Mouse (Mus musculus) c-Kit-negative CD71-positive TER-119-positive erythroid progenitor cells, embryonic 14.5 days (primary cell): ENCODE measurements at regions not wholly inside any gene's neighbourhood (a gene's known extent, or its start where the extent isn't known, plus 50 kb on each side); places are given as distances from the start of the nearest gene placed in this dataset.

Experiments used
- DNase-seq: peaks from one replicate; pipeline ENCODE4 v3.0.0-alpha.2; 2013; ENCODE audit warnings: low read depth, low spot score

DNA sequence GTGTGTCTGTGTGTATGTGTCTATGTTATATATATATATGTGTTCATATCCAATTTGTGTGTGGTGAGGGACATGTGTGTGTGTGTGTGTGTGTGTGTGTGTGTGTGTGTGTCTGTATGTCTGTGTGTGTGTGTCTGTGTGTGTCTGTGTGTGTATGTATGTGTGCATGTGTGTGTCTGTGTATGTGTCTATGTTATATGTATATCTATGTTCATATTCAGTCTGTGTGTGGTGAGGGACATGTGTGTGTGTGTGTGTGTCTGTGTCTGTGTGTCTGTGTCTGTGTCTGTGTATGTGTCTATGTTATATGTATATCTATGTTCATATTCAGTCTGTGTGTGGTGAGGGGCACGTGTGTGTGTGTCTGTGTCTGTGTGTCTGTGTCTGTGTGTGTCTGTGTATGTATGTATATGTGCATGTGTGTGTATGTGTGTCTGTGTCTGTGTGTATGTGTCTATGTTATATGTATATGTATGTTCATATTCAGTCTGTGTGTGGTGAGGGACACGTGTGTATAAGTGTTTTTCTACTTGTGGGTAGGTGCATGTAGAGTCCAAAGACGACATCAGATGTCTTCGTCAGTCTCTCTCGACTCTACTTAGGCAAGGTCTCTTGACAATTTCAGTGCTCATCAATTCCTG, 370.5 kb upstream of the Slc7a11 start:
- DNase-seq, result no peak

- no peak for DNase-seq
Measured at GRCm38 (mm10) chr3:50815716-50816115, 372.3 kb upstream of the Slc7a11 start.

- no peak for DNase-seq
Measured at GRCm38 (mm10) chr3:50816479-50816878, 373.1 kb upstream of the Slc7a11 start.

- DNase-seq, result no peak
Measured at GRCm38 (mm10) chr3:50817361-50817760, 373.9 kb upstream of the Slc7a11 start.

GRCm38 (mm10) chr3:50820776-50821175, 377.4 kb upstream of the Slc7a11 start:
- DNase-seq, result no peak

GRCm38 (mm10) chr3:50825534-50826423, 382.4 kb upstream of the Slc7a11 start:
- DNase-seq, result no peak

GRCm38 (mm10) chr3:50826424-50826819, 383.0 kb upstream of the Slc7a11 start:
- no peak for DNase-seq

DNA sequence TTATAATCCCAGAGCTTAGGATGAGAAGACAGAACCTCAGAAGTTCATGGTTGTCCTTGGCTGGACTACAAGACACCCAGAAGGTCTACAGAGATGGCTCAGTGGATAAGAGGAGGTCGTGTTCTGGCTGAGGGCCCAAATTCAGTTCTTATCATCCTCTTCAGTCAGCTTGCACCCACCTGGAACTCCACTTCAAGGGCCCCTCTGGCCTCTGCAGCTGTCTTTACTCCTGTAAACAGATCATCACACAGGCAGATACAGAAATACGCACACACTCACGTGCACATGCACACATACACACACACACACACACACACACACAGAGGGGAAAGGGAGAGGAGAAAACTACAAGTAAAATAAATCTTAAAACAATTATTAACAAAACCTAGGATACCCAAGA, 385.8 kb upstream of the Slc7a11 start:
- no peak for DNase-seq

DNA sequence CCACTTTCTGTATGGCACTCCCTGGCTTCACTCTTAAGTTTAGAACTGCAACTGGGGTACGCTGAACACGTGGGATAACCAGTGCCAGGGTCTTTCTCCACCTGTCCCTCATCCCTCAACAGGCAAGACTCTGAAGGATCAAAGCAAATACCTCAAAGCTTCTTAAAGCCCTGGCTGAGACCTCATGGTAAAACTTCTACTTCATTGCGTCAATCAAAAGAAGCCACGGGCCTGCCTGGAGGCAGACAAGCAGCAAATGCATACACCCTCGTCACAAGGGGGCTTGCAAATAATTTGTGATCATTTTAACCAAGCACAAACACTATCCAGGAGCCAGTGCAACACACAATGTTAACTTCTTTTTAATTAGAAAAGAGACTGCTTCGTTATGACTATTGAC, 387.0 kb upstream of the Slc7a11 start:
- DNase-seq, result no peak

GRCm38 (mm10) chr3:50830926-50831325, 387.5 kb upstream of the Slc7a11 start:
- no peak for DNase-seq

GRCm38 (mm10) chr3:50842216-50842615, 382.0 kb upstream of the Noct start:
- no peak for DNase-seq

GRCm38 (mm10) chr3:50844835-50845301, 379.4 kb upstream of the Noct start:
- DNase-seq, result no peak

DNA sequence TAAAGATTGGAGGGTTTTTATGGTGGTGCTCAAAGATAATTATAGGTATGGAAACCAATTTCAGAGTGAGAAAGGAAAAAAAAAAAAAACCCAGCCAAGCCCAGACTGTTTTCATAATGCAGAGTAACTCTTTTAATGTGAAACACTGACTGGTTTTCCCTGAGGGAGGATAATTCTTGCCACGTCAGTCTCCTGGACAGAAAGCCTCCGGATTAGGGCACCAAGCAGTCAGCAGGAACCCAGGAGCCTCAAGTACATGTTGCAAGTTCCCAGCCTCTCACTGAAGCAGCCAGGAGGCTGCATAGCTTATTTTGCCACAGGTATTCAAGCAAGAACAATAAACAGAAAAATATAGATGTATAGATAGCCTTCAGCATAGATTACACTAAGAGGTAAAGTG, 378.9 kb upstream of the Noct start:
- DNase-seq, result no peak

GRCm38 (mm10) chr3:50848528-50848927, 375.7 kb upstream of the Noct start:
- no peak for DNase-seq

DNA sequence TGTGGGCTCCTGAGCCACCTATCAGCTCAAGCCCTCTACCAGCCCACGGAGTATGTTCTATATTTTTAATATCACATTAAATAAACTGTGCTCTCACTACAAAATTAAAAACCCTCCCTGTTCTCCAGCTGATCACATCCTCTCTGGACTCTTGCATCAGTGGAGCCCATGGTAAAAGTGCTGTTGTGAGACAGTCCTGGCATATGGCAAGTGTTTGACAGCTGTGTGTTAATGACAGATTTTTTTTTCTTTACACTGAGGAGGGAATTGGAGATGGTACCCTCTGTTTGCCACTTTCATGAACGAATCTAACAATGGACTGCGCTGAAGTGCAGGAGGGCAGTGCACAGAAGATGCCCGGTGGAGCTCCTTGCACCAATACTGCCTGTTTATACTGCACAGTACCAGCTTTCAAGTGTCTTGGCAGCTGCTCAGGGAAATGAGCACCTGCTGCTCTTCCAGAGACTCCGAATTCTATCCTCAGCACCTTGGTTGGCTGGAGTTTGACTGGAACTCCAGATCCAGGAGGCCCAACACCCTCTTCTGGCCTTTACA, 373.1 kb upstream of the Noct start:
- DNase-seq, result no peak

- no peak for DNase-seq
Measured at GRCm38 (mm10) chr3:50867105-50867504, 357.1 kb upstream of the Noct start.

DNA sequence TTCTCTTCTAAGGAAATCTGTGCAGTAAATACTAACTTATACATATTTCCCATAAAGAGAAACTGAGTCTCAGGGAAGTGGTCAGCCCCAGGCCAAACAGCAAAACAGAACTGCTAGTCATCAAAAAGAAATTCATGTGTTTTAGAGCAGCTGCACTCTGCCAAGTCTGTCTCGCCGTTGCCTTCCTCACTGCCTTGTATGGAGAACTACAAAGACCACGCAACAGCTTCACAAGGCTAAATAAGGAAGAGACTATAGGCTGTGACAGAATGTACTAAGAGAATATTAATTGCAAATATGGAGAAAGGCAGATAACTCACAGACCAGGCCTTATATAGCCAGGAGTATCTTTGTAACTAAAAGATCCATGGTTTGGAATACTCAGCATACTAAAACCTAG, 355.0 kb upstream of the Noct start:
- no peak for DNase-seq

DNA sequence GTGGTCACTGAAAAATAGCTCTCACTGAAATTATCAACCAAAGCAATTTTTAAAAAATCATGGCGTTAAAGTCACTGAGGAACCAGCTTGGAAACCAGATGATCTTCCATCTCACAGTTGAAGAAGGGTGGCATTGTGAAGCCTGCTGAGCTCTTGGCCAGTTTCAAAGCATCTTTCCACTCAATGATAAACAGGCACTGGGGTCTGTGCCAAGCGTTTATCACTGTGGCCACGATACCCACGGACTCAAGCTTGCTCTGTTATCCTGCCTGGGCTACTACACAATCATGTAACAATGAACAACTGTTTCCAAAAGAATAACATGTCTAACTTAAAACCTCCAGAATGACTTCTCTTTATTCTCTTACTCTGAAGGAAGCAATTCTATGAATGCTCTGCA, 345.2 kb upstream of the Noct start:
- no peak for DNase-seq

DNA sequence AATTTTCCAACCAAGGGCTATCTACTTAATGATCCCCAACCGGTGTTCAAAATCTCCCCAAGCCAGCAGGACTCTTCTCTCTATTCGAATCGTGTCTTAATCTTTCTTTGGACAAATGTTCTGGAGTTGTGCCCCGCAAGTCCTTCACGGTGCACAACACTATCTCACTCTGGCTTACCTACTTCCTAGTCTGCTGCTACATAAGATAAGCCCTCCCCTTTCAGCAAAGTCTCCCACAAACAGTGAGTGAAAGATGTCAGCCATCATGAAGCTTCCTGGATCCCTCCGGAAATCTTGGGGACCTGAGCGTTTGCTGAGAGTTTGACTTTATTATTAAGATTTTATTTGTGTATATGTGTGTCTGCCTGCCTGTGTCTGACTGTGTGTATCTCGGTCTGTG, 344.7 kb upstream of the Noct start:
- no peak for DNase-seq

DNA sequence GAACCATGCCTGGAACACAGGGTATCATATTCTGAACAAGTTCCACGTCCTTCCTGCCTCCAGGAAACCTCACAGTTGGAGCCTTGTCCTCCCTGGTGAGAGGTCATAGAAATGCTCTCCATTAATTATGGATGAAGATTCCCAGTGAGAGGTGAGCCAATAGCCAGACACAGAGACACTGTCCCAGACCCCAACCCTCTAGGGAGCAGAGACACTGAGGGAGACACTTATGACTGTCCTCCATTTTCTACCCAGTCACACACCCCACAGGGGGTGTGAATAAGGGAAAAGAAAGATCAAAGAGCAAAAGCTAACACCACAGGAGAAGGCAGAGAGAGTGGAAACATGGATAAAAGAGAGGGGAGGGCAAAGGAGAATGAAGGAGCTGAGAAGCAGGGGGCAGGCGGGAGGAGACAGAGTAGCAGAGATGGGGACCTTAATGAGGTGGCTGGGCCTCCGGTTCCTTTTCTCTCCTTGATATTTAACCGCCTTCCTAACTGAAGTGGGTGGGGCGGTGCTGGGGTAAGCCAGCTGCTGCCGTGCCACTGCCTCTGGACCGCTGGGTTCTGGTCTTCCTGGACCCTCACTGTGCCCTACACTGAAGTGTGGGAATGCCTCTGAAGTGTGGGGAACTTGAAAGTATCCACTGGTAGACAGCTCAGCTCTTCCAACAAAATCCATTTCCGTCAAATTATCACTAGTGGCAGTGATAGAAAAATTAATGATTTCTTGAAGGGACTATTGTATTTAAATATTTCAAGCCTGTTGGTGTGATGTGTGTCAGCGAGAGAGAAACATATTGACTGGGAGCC, 342.6 kb upstream of the Noct start:
- DNase-seq, result no peak

DNA sequence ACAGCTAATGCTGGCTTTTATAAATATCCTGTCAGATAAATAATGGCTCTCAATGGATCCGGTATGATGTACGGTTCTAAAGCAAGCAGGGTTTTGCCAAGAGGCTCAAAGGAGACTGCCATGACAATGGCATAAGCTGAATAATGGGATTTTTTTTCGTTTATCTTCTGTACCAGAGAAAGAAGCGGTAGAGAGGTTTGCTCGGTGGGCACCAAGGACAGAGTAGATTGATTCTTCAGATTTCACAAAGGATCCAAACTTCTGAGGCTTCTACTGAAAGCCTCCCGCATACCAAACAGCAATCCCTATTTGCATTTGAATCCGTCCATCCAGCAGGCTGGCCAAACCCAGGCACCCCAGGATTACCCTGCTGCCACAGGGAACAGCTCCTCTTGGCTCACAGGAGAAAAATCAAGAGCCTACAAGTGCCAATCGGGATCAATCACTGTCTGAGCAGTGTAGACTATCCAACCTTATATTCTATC, 342.0 kb upstream of the Noct start:
- DNase-seq, result no peak

DNA sequence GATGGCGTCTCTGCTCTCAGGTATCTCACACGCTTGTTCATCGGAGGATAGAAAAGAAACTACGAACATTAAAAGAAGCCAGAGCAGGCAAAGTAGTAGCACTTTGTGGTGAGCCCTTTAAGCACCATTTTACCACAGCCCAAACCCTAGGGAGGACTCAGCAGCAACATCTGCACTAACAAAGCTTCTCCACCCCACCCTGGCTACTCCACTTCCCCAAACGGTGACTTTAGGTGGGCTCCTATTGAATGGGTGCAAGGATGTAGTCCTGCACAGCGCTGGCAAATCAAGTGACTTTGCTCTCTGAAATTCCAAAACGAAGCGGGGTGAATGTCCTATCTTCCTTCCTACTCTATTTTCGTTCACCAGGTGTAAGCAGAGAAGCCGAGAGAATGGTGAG, 337.9 kb upstream of the Noct start:
- no peak for DNase-seq
